Mouse (Mus musculus) adrenal gland, adult 2 months (tissue): ENCODE data around the gene Retsat. TPM values are rescaled to one million over a fixed set of nuclear protein-coding genes. Genes with fewer than 3 reads are reported as not detected.

Source experiments
- DNase-seq: peaks from one replicate; pipeline ENCODE4 v3.0.0; 2021
- polyA plus RNA-seq: library from polyadenylated mRNA; depleted of rRNA; stranded (reverse); fragments of >200 nt; gene quantifications from 2 replicates; pipeline ENCODE4 v1.2.3, GENCODE M21; 2012
- total RNA-seq, 2 experiments: library from RNA; stranded (reverse); gene quantifications; 2 replicates each; pipeline ENCODE4 v1.2.3; 2021

Retsat gene
- total and polyA plus RNA-seq, 3 experiments = 123 to 465 (median 390) TPM

DNA sequence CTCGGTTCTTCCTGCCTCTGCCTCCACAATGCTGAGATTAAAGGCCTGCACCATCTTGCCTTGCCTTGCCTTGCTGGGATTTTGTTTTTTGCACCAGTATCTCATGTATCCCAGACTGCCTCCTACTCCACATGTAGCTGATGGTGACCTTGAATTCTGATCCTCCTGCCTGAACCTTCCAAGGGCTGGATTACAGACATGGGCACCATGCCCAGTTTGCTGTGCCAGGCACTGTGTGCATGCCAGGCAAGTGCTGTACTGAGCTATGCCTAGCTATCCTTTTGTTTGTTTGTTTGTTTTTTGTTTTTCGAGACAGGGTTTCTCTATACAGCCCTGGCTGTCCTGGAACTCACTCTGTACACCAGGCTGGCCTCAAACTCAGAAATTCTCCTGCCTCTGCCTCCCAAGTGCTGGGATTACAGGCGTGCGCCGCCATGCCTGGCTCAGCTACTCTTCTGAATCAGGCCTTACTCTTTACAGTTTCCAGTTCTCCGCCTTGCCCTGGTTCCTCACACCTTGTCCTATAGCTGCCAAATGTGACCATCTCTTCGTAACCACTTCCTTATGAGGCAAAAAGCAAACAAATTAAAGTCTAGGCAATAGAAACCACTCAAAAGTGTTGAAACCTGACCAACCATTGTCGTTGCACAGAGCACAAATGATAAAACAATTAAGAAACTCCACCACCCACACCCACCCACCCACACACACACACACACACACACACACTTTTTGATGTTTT lies 25.6 kb downstream of the Retsat start:
- DNase-seq = peak; percentile 87

DNA sequence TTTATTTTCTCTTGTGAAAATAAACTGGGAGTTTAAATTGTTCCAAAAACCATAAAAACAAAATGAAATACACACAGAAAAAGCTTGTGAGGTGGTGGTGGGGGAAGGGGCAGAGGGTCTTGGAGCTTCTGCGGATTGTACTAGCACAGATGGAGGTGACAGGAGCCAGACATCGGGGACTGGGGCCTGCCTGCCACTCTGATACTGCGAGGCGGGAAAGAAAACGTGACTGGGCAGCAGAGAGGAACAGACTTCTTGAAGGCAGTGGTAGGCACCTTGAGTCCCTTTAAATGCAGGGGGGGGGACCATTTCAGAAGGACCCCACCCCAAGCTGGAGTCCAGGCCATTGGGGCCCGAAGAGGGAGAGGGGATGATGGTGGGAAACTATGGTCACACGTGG lies 28.1 kb downstream of the Retsat start:
- DNase-seq = no peak

DNA sequence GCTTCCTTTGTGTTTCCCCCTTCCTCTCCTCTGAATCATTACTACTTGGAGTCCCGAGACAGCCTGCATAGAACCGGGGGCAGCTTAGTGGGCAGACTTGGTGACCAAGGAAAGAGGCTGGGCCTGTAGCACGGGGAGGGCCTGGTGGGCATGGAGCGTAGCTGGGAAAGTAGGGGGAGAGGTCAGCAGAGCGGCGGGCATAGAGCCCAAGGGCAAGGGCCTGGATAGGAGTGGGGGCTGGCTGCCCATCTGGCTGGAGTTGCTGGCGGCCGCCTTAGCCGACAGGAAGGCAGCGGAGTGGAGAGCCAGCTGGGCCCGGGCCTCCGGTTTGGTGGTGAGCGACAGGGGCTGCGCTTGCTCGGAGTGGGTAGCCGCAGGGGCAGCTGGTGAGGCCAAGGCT lies 29.0 kb downstream of the Retsat start:
- no peak for DNase-seq

DNA sequence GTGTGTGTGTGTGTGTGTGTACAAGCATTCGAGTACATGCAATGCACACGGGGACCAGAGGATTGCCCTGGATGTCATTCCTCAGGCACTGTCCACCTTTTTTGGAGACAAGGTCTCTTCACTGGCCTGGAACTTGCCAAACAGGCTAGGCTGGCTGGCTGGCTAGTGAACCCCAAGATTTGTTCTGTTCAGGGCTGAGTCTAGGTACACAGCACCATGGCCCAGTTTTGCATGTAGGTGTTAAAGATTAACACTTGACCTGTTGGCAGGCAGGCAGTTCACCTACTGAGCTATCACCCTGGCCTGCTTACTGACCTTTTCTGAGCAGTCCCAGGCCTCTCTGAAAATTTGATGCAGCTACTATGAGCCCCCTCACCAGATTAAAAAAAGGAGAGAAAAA lies 32.1 kb downstream of the Retsat start:
- no peak for DNase-seq

DNA sequence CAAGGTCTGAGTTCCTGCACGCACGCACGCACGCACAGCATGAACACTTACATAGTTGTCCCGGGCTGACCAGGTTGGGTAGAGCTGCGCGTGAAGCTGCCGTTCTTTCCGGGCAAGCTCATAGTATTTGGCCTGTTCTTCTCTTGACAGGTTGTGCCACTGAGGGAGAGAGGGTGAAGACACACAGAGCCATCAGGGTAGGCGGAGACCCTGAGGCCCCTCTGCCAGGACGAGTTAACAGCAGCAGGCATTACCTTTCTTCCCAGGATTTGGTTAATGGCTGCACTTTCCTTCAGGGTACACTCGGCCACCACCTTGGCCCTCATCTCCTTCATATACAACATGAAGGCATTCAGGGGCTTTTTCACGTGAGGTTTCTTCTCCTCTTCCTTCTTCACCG lies 32.7 kb downstream of the Retsat start:
- DNase-seq = no peak

DNA sequence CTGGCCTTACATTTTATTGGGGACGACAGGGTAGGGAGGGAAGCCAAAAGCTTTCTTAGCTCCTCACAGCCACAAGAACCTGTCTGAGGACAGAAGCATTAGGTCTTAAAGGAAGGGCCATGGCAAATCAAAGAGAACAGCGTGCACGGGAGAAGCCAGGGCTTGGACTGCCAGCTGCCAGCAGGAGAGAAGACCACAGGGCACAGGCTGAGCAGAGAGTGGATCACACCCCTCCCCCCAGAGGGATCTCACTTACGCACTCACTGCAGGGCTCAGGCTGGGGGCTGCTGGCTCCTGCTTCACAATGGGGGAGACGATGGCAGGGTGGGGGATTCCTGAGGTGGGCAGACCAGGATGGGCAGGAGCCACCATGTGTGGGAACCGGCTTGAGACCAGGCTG lies 33.4 kb downstream of the Retsat start:
- no peak for DNase-seq

DNA sequence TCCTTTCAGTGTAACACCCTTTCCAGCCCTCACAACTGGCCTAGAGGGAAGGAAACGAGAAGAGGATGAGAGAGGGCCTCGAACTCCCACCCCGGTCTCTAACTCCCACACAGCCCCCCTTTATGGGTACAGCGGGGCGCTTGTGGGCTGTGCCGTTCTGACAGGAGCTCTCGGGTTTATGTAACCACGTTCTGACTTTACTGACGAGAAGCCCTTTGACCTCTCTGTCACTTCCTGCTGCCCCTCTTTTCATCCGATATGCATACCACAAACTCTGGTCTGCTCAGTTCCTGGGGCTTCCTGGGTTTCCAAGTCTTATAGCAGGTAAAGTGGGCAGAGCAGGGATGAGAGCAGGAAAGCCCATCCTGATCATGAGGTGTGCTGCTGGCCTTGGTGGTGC lies 36.0 kb downstream of the Retsat start:
- no peak for DNase-seq

DNA sequence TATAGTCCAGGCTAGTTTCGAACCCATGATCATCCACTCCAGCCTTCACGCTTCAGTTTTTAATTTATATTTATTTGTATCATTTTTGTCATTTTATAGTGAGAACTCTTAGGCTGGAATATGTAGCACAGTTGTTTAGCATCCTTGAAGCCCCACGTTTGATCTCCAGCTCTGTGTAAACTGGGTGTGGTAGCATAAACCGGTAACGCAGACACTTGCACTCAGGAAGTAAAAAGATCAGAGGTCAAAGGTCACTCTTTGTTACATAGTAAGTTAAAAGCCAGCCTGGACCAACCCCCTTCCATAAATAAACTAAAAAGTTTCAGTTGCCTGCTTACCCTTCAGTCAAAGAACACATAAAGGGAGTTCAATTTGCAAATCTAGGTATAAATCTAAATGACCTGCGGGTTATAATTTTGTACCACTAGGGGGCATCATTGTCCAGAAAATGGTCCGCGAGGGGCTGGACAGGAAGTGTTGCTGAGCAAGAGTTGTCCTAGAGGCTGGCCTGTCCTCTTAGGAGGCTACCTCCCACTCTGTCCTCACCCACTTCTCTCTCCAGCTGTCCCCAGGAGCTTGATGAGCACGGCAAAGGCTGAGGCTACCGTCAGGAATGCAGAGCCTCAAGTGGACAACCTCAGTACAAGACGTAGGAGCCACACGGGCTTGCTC lies 37.6 kb downstream of the Retsat start:
- DNase-seq = peak; percentile 71

DNA sequence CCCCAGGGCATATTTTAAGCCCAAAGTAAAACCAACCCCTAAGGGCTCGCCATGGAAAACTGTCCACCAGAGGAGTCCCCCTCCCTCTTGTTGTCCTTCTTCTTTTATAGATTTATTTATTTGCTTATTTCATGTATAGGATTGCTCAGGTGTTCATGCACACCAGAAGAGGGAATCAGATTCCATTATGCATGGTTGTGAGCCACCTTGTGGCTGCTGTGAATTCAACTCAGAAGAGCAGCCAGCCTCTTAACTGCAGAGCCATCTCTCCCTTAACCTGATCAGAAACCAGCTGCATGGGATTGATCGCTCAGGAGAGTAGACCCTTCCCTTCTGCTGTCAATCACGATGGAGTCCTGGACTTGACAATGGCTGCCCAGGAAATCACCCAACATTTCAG lies 38.7 kb downstream of the Retsat start:
- no peak for DNase-seq

DNA sequence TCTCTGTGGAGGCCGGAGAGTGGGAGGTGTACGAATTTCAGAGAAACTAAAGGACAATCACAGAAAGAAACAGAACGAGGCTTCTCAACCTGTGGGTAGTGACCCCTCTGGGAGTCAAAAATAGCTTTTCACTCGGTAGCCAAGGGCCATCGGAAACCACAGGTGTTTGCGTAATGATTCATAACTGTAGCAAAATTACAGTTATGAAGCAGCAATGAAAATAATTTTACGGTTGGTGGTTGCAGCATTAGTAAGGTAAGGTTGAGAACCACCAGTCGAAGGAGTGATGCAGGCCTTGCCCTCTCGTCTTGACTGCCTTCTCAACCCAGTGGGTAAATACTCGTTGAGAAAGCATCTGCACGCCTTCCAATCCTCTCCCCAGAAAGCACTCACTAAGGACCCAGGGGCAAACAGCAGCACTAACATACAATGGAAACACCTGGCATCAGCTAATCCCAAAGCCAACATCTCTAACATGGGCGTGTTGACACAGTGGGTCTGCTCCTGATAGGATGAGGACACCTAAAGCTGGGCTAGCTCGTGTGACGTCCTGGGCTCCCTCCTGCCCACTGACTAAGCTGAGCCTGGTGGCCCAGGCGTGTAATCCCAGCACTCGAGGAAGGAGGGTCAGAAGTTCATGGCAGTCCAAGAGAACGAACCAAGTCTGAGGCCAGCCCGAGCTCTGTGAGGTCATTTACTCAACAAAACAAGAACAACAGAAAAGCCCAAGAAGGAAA lies 43.1 kb downstream of the Retsat start:
- DNase-seq = no peak

DNA sequence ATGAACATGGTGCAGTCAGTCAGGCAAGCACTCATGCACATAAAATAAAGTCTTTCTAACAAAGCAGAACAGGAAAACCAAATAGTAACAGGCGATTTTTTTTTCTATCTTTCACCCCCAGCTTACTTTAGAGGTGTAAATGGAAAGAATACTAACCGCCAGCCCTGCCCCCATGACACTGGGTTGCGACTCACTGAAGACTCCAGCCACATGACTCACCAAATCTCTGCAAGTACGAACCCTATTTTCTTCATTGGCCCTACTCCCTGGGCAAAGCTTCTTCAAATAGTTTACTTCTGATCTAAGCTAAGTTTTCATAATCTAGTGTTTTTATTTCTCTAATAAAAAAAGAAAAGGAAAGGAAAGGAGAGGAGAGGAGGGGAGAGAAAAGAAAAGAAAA lies 46.3 kb downstream of the Retsat start:
- DNase-seq = no peak

DNA sequence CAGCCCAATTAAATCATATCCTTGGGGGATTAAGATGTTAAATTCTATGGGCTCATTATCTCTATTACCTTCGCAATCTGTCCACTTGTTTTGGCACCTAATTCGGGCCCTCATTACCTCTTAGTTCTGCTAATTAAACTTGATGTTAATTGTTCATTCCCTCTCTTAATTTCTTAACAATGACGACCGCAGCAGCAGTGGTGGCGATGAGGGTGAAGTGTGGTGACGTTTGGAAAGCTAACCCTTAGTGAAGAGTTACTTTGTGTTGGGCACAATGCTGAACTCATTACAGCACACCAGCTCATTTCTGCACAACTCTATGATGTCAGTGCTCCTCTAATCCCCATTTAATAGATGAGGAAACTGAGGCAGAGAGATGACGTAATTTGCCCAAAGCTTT lies 47.1 kb downstream of the Retsat start:
- no peak for DNase-seq

DNA sequence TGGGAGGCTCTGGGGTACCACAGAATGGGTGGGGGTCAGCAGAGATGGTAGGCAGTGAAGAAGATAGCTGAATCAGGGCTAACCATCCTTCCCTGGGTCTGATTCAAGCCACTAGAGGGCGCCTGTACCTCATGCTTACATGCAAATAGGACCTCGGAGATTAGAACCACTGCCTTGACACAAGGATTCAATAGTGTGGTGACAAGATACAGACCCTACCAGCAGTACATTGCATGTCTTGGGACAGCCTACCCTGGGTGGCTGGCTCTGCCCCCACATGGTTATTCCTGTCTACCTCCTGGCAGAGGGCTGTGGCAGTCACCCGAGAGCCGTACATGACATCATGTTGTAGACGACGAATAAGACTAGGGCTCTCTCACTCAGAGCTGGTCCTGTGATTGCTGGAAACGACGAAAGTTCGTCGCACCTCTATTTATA lies 49.1 kb downstream of the Retsat start:
- peak; percentile 69 for DNase-seq

DNA sequence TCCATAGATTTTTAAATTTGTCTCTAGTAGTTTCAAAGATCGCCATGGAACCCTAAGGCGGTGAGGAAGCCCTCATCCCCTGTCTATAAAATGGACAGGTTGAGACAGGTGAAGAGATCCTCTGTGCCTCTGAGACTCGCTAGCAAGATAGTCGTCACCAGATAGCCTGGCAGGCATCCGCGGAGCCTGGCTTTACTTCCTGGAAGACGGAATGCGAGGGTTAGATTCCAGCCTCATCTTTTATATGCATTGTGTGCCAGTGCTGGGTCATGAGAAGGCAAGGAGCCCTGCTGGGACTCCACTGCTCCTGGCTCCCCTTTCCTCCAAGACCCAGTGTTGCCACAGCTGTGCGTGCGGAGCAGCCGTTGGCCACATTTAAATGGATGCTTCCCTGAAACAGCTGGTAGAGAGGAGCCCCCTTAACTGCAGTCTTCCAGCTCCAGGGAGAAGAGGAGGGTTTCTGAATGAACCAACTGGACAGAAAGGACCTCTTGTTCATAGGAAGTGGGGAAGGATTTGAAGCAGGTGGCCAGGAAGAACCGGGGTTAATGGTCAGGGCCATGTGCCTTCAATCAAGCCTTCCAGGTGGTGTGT lies 49.8 kb downstream of the Retsat start:
- no peak for DNase-seq

DNA sequence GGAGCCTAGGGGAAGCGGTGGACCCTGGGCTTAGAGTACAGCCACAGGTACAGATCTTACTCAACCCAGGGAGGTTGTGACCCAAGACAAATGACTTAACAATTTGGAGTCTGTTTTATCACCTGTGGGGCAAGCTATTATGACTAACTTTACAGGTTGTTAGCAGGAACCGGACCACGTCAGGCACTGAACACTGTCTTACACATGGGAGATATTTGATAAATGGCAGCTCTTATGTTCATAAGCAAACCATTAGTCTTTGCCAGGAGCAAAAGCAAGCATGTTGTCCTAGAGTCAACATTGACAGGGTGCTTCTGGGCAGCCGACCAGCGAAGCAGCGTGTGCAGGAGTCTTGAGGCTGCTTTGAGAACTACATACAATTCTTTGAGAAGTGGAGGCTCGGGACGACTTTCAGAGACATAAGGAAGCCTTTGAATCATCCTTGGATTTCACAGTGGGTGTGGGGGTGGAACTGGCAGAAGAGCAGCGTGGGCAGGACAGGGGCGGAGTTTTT lies 52.1 kb downstream of the Retsat start:
- no peak for DNase-seq

DNA sequence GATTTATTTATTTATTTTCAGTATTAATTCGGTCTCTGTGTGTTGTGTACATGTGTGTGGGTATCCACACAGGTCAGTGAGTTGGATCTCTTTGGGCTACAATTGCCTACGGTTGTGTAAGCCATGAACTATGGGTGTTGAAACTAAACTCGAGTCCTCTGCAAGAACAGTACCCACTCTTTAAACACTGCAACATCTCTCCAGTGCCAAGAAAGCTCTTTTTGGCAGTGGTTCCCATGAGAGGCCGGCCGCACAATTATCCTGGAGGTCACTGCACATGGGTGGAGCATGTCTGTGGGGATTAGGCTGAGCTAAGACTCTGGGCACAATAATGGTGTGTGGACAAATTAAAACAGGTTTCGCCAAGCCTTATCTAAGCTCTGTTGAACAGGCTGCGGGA lies 55.1 kb downstream of the Retsat start:
- peak; percentile 90 for DNase-seq

DNA sequence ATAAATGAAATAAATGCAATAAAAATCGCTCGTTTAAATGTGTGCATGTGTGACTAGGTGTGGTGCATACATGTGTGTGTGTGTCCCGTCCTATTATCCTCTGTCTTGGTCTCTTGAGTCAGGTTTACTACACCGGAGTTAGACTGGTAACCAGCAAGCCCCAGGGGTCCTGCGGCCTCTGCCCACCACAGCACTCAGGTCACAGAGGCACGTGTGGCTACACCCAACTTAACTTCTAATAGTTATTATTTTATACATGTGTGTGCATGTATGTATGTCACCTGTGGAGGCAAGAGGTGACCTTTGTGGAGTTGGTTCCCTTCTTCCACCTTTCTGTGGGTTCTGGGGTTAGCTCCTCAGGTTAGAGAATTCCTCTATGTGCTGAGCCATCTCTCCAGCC lies 56.1 kb downstream of the Retsat start:
- no peak for DNase-seq

DNA sequence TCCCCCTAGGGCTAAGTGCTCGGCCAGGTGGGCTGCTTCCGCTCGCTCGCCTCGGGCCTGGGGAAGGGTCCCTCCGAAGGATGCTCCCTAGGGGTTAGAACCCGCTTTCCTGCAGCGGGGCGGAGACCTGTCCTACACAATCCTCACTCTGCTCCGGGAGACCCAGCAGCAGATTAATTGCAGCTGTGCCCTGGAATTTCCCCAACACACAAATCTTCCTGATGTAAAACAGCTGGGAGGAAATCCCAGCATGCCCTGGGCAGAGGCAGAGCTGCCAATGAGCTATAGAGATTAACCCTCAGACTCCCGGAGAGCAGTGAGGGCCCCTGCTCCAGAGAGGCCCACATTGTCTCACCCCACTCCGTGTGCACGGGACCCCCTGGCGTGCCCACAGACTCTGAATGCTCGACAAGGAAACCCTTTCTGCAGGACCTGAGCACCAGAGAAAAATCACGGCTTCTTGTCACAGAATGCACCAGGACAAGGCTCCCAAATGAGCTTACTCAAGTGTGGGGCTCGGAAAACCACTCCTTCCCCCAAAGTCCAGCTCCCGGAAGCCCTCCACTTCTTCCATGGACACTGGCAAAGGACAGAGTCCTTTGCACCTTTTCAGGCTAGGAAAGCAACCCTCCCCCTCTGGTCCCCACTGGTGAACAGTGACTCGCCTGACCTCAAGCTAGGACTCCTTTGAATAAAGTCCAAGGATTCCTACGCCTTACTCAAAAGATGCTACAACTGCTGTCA lies 57.2 kb downstream of the Retsat start:
- DNase-seq = peak; percentile 87

DNA sequence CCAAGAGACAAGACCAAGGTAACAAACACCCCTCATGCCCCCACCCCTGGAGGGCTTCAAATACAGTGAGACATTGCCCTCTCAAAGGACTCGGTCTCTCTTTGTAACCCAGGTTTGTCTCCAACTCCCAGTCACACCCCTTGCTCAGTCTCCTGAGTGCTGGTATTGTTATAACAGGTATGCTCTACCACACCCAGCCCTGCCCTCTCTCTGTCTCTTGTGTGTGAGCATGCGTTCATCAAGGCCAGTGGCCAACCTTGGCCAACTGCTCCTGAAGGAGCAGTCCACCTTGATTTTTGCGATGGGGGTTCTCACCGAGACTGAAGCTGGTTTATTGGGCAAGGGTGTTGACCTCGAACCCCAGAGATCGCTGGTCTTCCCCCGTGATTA lies 57.8 kb downstream of the Retsat start:
- no peak for DNase-seq

DNA sequence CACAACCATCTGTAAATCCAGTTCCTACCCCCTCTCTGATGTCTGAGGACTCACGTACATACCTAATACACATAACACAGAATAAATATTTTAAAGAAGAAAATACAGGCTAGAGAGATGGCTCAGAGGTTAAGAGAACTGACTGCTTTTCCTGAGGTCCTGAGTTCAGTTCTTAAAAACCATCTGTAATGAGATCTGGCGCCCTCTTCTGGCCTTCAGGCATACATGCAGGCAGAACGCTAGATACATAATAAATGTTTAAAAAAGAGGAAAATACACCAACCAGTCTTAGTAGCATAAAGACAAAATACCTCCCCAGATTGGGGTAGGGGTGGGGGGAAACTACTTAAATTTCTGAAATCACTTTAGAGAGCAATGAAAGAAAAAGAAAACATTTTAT lies 59.7 kb downstream of the Retsat start:
- no peak for DNase-seq
